Mouse (Mus musculus): Measurements from ENCODE around the gene Kcnh5. TPM values are rescaled to one million over a fixed set of nuclear protein-coding genes. Genes with fewer than 3 reads are reported as not detected.

Gene Kcnh5
- polyA plus RNA-seq, 1 experiment from 2014 or later, result 0.92 TPM

DNA sequence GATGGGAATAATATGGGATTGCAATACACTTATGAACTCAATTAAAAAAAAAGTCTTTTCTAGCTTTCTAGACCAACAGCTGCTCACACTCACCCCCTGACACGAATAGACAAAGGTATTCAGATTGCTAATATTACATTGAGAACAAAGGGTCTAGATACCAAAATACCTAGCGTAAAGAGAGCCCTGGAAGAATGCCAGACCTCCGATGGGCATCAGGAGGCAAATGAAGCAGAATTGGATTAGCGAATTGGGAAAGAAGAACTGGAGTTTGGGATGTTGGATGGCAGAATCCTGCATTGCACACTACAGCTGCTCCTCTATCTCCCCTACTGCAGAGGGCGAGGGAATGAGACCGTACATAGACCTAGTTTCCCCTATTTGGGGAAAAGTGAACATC lies 275.8 kb downstream of the Kcnh5 start:
- Histone ChIP-seq H3K4me1 (no peaks in the 10 kb centered on the region), H3K27ac (no peak overlapping the region), H3K36me3 (no peaks in the 10 kb centered on the region), H3K9me3 (no peaks in the 10 kb centered on the region), H3K9ac (no peak overlapping the region), H3K4me3 (no peak overlapping the region), H3K4me2 (no peak overlapping the region), H3K27me3 (no peaks in the 10 kb centered on the region)
- WGBS, result 80% methylated on average over 6 of the region's 6 CpGs
- ATAC-seq (ENCODE audit: insufficient number of reproducible peaks, low FRiP score, low TSS enrichment, low read depth), result no peak

GRCm38 (mm10) chr12:74900777-74901176 lies 276.4 kb downstream of the Kcnh5 start:
- Histone ChIP-seq H3K9ac (no peak overlapping the region), H3K36me3 (no peaks in the 10 kb centered on the region), H3K4me2 (no peak overlapping the region), H3K4me3 (no peak overlapping the region), H3K27ac (no peak overlapping the region), H3K9me3 (no peaks in the 10 kb centered on the region), H3K27me3 (no peaks in the 10 kb centered on the region), H3K4me1 (no peaks in the 10 kb centered on the region)
- ATAC-seq (ENCODE audit: insufficient number of reproducible peaks, low FRiP score, low TSS enrichment, low read depth), result no peak

DNA sequence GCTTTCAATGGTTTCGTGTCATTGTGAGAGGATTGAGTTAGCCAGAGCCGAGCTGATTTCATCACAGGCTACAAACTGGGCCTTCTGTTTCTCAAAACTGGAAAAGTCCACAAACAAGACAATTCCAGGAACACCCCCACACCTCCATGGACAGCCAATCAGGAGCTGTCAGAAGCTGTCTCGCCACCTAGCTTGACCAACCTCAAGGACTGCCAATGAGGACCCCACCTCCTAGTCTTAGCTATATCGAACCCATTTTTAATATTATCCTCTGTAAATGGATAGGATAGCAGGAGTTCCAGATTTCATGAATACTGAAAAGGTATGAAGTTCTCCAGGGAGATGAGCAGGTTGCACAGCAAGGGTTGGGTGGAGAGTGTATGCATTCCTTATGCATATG lies 278.1 kb downstream of the Kcnh5 start:
- Histone ChIP-seq H3K4me2 (no peak overlapping the region), H3K27ac (no peak overlapping the region), H3K4me3 (no peak overlapping the region), H3K9ac (no peak overlapping the region), H3K27me3 (no peaks in the 10 kb centered on the region), H3K36me3 (no peaks in the 10 kb centered on the region), H3K4me1 (no peaks in the 10 kb centered on the region), H3K9me3 (no peaks in the 10 kb centered on the region)
- 89% methylated on average over 4 of the region's 4 CpGs for WGBS
- ATAC-seq (ENCODE audit: insufficient number of reproducible peaks, low FRiP score, low TSS enrichment, low read depth), result no peak

DNA sequence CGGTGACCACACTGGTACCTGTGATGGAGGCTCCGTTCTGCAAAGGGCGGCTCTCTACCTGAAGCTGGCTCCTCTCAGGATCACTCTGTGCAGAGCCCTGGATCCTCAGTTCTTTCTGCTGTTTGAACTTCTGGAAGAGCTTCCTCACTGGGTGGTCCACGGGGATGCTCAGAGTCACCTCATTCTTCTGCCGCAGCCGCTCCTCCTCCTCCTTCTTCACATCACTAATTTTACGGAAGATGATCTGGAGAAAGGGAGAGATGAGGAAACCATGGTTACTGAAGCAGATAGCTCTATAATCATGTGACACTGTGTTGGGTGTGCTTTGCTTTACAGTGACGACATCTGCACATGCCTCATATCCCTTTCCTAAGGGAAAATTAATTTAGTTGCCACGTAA lies 278.9 kb downstream of the Kcnh5 start:
- H3K4me2 ChIP-seq, result no peak overlapping the region
- no peaks in the 10 kb centered on the region for H3K27me3 ChIP-seq
- H3K4me1 ChIP-seq, result no peaks in the 10 kb centered on the region
- no peak for ATAC-seq (ENCODE audit: insufficient number of reproducible peaks, low FRiP score, low TSS enrichment, low read depth)
- H3K9me3 ChIP-seq, result no peaks in the 10 kb centered on the region
- H3K27ac ChIP-seq, result no peak overlapping the region
- no peak overlapping the region for H3K9ac ChIP-seq
- no peaks in the 10 kb centered on the region for H3K36me3 ChIP-seq
- no peak overlapping the region for H3K4me3 ChIP-seq
- WGBS, result 91% methylated on average over 9 of the region's 9 CpGs

GRCm38 (mm10) chr12:74894870-74895423 lies 282.2 kb downstream of the Kcnh5 start:
- H3K27ac ChIP-seq, result no peak overlapping the region
- H3K4me3 ChIP-seq, result no peak overlapping the region
- no peak overlapping the region for H3K9ac ChIP-seq
- H3K27me3 ChIP-seq, result no peaks in the 10 kb centered on the region
- H3K36me3 ChIP-seq, result no peaks in the 10 kb centered on the region
- no peak overlapping the region for H3K4me2 ChIP-seq
- 79% methylated on average over 11 of the region's 11 CpGs for WGBS
- H3K9me3 ChIP-seq, result no peaks in the 10 kb centered on the region
- no peak for ATAC-seq (ENCODE audit: insufficient number of reproducible peaks, low FRiP score, low TSS enrichment, low read depth)
- H3K4me1 ChIP-seq, result no peaks in the 10 kb centered on the region

GRCm38 (mm10) chr12:74889419-74889818 lies 287.7 kb downstream of the Kcnh5 start:
- H3K27ac ChIP-seq, result no peak overlapping the region
- H3K9ac ChIP-seq, result no peak overlapping the region

GRCm38 (mm10) chr12:74887064-74887463 lies 290.1 kb downstream of the Kcnh5 start:
- H3K27me3 ChIP-seq, result no peaks in the 10 kb centered on the region
- no peaks in the 10 kb centered on the region for H3K4me1 ChIP-seq
- H3K9me3 ChIP-seq, result no peaks in the 10 kb centered on the region
- H3K36me3 ChIP-seq, result no peaks in the 10 kb centered on the region
- no peak overlapping the region for H3K4me2 ChIP-seq
- H3K27ac ChIP-seq, result no peak overlapping the region
- no peak for ATAC-seq (ENCODE audit: insufficient number of reproducible peaks, low FRiP score, low TSS enrichment, low read depth)
- 86% methylated on average over 1 of the region's 1 CpGs for WGBS
- no peak overlapping the region for H3K4me3 ChIP-seq
- no peak overlapping the region for H3K9ac ChIP-seq

More at GRCm38 (mm10) chr12:74889419-74889818, 287.7 kb downstream of the Kcnh5 start:
- Histone ChIP-seq H3K36me3 (no peaks in the 10 kb centered on the region), H3K9me3 (no peaks in the 10 kb centered on the region), H3K27me3 (no peaks in the 10 kb centered on the region), H3K4me2 (no peak overlapping the region), H3K4me1 (no peaks in the 10 kb centered on the region), H3K4me3 (no peak overlapping the region)
- ATAC-seq (ENCODE audit: insufficient number of reproducible peaks, low FRiP score, low TSS enrichment, low read depth), result no peak
- 52% methylated on average over 3 of the region's 3 CpGs for WGBS

DNA sequence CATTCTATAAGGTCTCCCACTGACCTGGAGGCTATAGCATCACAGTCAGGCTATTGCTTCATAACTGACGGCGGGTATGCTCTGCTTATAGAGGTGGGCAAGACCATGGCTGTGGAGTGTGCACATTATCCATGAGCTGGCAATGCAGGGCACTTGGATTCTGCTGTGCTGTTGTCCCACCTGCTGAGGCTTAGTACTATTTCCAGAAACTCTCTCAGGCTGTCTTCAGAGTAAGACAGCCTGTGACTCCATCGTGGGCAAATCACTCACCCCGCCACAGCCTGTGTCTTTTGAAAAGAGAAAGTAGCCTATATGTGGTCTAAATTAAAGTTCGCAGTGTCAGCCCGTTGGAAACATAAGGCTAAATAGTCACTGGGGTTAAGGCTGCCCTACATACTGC lies 295.8 kb downstream of the Kcnh5 start:
- Histone ChIP-seq H3K4me2 (no peak overlapping the region), H3K27ac (no peak overlapping the region), H3K9ac (no peak overlapping the region), H3K9me3 (no peaks in the 10 kb centered on the region), H3K4me3 (no peak overlapping the region), H3K4me1 (no peaks in the 10 kb centered on the region), H3K36me3 (no peaks in the 10 kb centered on the region), H3K27me3 (no peaks in the 10 kb centered on the region)
- ATAC-seq (ENCODE audit: insufficient number of reproducible peaks, low FRiP score, low TSS enrichment, low read depth), result no peak
- WGBS, result 85% methylated on average over 6 of the region's 6 CpGs

GRCm38 (mm10) chr12:74855666-74856065 lies 321.5 kb downstream of the Kcnh5 start:
- no peaks in the 10 kb centered on the region for H3K27me3 ChIP-seq
- H3K9me3 ChIP-seq, result no peaks in the 10 kb centered on the region
- no peak overlapping the region for H3K9ac ChIP-seq
- 56% methylated on average over 2 of the region's 2 CpGs for WGBS
- no peak overlapping the region for H3K4me2 ChIP-seq
- no peaks in the 10 kb centered on the region for H3K36me3 ChIP-seq
- ATAC-seq (ENCODE audit: insufficient number of reproducible peaks, low FRiP score, low TSS enrichment, low read depth), result no peak
- no peaks in the 10 kb centered on the region for H3K4me1 ChIP-seq
- no peak overlapping the region for H3K4me3 ChIP-seq
- no peak overlapping the region for H3K27ac ChIP-seq

DNA sequence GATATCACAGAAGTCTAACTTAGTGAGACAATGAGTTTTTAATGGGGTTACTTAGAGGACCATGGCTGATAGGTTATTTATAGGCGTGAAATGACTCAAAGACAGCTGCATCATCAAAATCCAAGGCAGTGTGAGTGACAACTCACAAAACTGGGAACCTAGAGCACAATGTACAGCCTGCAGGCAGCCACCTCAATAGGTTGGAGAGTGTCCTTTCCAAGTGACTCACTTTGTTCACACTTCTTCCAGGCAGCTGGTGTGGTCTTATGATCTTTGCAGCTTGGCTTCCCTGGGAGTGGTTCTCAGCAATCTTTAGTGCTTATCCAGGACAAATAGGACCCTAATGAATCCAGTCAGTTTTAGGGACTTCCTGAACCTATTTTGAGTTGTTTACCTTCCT lies 322.9 kb downstream of the Kcnh5 start:
- no peak overlapping the region for H3K4me3 ChIP-seq
- H3K27ac ChIP-seq, result no peak overlapping the region
- no peak overlapping the region for H3K4me2 ChIP-seq
- H3K9ac ChIP-seq, result no peak overlapping the region
- no peaks in the 10 kb centered on the region for H3K4me1 ChIP-seq
- no peaks in the 10 kb centered on the region for H3K27me3 ChIP-seq
- no peaks in the 10 kb centered on the region for H3K9me3 ChIP-seq
- WGBS, result 50% methylated on average over 1 of the region's 1 CpGs
- ATAC-seq (ENCODE audit: insufficient number of reproducible peaks, low FRiP score, low TSS enrichment, low read depth), result no peak
- no peaks in the 10 kb centered on the region for H3K36me3 ChIP-seq

- Histone ChIP-seq H3K9ac (no peak overlapping the region), H3K4me2 (no peak overlapping the region), H3K27me3 (no peaks in the 10 kb centered on the region), H3K4me3 (no peak overlapping the region), H3K27ac (no peak overlapping the region), H3K36me3 (no peaks in the 10 kb centered on the region), H3K9me3 (no peaks in the 10 kb centered on the region), H3K4me1 (no peaks in the 10 kb centered on the region)
- no peak for ATAC-seq (ENCODE audit: insufficient number of reproducible peaks, low FRiP score, low TSS enrichment, low read depth)
- WGBS, result 58% methylated on average over 2 of the region's 2 CpGs
These were observed 326.8 kb downstream of the Kcnh5 start for GRCm38 (mm10) chr12:74850323-74850722.

DNA sequence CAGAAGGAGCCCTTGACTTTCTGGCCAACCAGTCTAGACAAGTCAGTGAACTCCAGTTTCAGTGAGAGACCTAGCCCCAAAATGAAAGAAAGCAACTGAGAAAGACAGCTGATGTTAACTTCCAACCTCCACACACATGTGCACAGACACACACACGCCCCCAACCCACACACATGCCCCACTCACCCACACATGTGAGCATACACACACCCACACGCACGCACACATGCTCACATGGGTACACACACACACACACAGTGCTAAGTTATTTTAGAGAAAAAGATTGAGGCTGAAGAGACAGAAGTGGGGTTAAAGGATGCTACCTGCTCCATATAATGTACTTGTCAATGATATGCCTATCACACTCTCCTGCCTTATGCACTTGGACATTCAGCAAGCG lies 327.2 kb downstream of the Kcnh5 start:
- WGBS, result 81% methylated on average over 4 of the region's 4 CpGs
- Histone ChIP-seq H3K4me2 (no peak overlapping the region), H3K36me3 (no peaks in the 10 kb centered on the region), H3K4me3 (no peak overlapping the region), H3K9ac (no peak overlapping the region), H3K27me3 (no peaks in the 10 kb centered on the region), H3K4me1 (no peaks in the 10 kb centered on the region), H3K9me3 (no peaks in the 10 kb centered on the region), H3K27ac (no peak overlapping the region)
- ATAC-seq (ENCODE audit: insufficient number of reproducible peaks, low FRiP score, low TSS enrichment, low read depth), result no peak

- ATAC-seq (ENCODE audit: insufficient number of reproducible peaks, low FRiP score, low TSS enrichment, low read depth), result no peak
- H3K4me1 ChIP-seq, result no peaks in the 10 kb centered on the region
- 82% methylated on average over 12 of the region's 12 CpGs for WGBS
These were observed 328.4 kb downstream of the Kcnh5 start for GRCm38 (mm10) chr12:74848611-74849347.

More at GRCm38 (mm10) chr12:74848611-74849347, 328.4 kb downstream of the Kcnh5 start:
- no peaks in the 10 kb centered on the region for H3K36me3 ChIP-seq
- H3K4me2 ChIP-seq, result no peak overlapping the region
- no peaks in the 10 kb centered on the region for H3K27me3 ChIP-seq
- no peak overlapping the region for H3K27ac ChIP-seq
- no peaks in the 10 kb centered on the region for H3K9me3 ChIP-seq
- no peak overlapping the region for H3K4me3 ChIP-seq
- H3K9ac ChIP-seq, result no peak overlapping the region
